Mouse (Mus musculus) E14TG2a.4 (cell line): Measurements from ENCODE around the gene Gpn2.

Experiments
- CTCF ChIP-seq: conservative IDR thresholded peaks from 2 replicates; pipeline ENCODE4 v1.5.1; 2014; ENCODE audit warnings: low read length
- NANOG ChIP-seq: IDR thresholded peaks from 2 replicates; pipeline ENCODE4 v1.6.1; 2014; ENCODE audit warnings: borderline replicate concordance, low read length, mixed read lengths
- POU5F1 ChIP-seq: IDR thresholded peaks from 2 replicates; pipeline ENCODE4 v1.6.1; 2014; ENCODE audit warnings: low read length, borderline replicate concordance

DNA sequence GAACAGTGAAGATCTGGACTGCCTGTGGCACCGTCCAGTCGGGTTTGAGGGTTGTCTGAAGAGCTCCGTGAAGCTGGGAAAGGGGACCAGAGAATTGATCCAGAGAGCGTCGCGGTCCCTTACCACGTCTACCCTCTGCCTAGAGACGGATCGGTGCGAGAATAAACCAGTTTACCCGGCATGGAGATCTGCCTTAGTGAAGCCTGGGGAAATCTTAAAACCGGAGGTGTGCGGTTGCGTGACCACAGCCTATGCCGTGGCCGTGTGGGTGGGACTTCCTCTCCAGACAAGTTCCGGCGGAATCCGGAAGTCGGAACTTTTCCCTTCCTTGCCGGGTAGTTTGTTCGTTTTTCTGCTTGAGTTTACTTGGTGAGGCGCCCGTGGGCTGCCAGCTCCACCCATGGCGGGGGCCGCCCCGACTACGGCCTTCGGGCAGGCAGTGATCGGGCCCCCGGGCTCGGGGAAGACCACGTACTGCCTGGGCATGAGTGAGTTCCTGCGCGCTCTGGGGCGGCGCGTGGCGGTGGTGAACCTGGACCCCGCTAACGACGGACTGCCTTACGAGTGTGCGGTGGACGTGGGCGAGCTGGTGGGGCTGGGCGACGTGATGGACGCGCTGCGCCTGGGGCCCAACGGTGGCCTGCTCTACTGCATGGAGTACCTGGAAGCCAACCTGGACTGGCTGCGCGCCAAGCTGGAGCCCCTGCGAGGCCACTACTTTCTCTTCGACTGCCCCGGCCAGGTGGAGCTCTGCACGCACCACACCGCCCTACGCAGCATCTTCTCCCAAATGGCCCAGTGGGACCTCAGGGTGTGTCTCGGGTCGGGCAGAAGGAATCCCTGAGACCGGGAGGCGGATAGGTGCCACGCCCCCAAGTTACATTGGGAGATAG, at the start of gene Gpn2:
- TF ChIP-seq CTCF: no peak
- TF ChIP-seq NANOG: no peak
- TF ChIP-seq POU5F1: no peak
